Comparison of ENCODE assay signal across 8 mouse cellular contexts in the genomic region with DNA sequence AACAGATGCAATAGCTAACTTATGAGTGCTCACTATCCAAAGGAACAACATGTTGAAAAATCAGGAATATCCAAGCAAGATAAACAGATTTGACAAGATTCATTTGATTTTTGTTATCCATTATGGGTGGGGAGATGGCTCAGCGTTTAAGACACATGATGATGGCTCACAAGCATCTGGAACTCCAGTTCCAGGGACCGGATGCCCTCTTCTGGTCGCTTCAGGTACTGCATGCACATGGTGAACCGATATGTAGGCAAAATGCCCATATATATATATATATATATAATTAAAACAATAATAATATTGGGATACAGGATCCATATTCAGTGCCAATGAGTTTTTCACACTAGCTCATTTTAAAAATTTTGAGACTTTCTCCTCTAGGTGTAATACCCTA. TPM values are rescaled to one million over a fixed set of nuclear protein-coding genes. Genes with fewer than 3 reads are reported as not detected.
DNase-seq lines count a peak whose midpoint lies in the region; ATAC-seq and TF ChIP-seq lines count a peak whose summit lies in the region.

No protein-coding gene starts in this region.

- 12% methylated on average over 4 of the region's 4 CpGs for WGBS in intestine, embryonic 14.5 days
- 15% methylated on average over 4 of the region's 4 CpGs for WGBS in intestine, embryonic 15.5 days

- no peak for ATAC-seq in intestine, embryonic 14.5 days (replicated peaks; ENCODE audit: low FRiP score, low TSS enrichment, low read depth)
- ATAC-seq in intestine, embryonic 15.5 days: no peak
- ATAC-seq in megakaryocyte-erythroid progenitor cell, adult 5-6 weeks (replicated peaks; ENCODE audit: low FRiP score, low TSS enrichment, poor library complexity, severe bottlenecking): no peak

- H3K4me2 ChIP-seq in intestine, embryonic 14.5 days (ENCODE audit: low read length): no peak overlapping the region
- H3K4me2 ChIP-seq in intestine, embryonic 15.5 days (replicated peaks): no peak overlapping the region

- H3K79me2 ChIP-seq in MEL (ENCODE audit: control insufficient read depth, insufficient read depth, low read length, poor library complexity): no peaks in the 10 kb centered on the region

- H3K9me3 ChIP-seq in intestine, embryonic 14.5 days (ENCODE audit: control insufficient read depth, low read length): no peaks in the 10 kb centered on the region
- no peaks in the 10 kb centered on the region for H3K9me3 ChIP-seq in intestine, embryonic 15.5 days
- no peaks in the 10 kb centered on the region for H3K9me3 ChIP-seq in MEL (replicated peaks; ENCODE audit: insufficient read depth, low read length)

- H3K4me3 ChIP-seq in intestine, embryonic 14.5 days (ENCODE audit: low read depth, low read length): no peak overlapping the region
- no peak overlapping the region for H3K4me3 ChIP-seq in intestine, embryonic 15.5 days (replicated peaks)
- H3K4me3 ChIP-seq in MEL (ENCODE audit: control insufficient read depth in 1 of 2, insufficient read depth in 1 of 2, low read depth in 2 of 2, low read length in 2 of 2): no peak overlapping the region

- H3K27ac ChIP-seq in intestine, embryonic 14.5 days (ENCODE audit: low read depth): no peak overlapping the region
- H3K27ac ChIP-seq in intestine, embryonic 15.5 days: no peak overlapping the region
- no peak overlapping the region for H3K27ac ChIP-seq in MEL (ENCODE audit: control insufficient read depth, low read depth, low read length)

- no peak overlapping the region for H3K9ac ChIP-seq in intestine, embryonic 14.5 days (ENCODE audit: low read length)
- H3K9ac ChIP-seq in intestine, embryonic 15.5 days: no peak overlapping the region
- H3K9ac ChIP-seq in MEL (ENCODE audit: control insufficient read depth, low read depth, low read length, poor library complexity, severe bottlenecking): no peak overlapping the region

- H3K27me3 ChIP-seq in intestine, embryonic 14.5 days (replicated peaks; ENCODE audit: control insufficient read depth, insufficient read depth, low read length): peaks cover 8% of the 10 kb centered on the region; the same call in 1 of the 2 replicates
- no peaks in the 10 kb centered on the region for H3K27me3 ChIP-seq in intestine, embryonic 15.5 days (replicated peaks)
- no peaks in the 10 kb centered on the region for H3K27me3 ChIP-seq in MEL (ENCODE audit: control insufficient read depth in 1 of 2, insufficient read depth in 2 of 2, low read length in 2 of 2)

- TF ChIP-seq CTCF in MEL (IDR thresholded peaks at IDR 0.05 in 2 of 3, conservative IDR thresholded peaks at IDR 0.05 in 1 of 3; ENCODE audit: control insufficient read depth in 1 of 3, insufficient read depth in 1 of 3, low read depth in 2 of 3, low read length in 3 of 3, poor library complexity in 1 of 3, severe bottlenecking in 1 of 3): peak; percentile 45 to 73 (median 70)

- TF ChIP-seq RAD21 in MEL (IDR thresholded peaks at IDR 0.05; ENCODE audit: low read depth, low read length): no peak; the same call in 1 of the 2 replicates

- no peak for TF ChIP-seq POLR2A in MEL (IDR thresholded peaks at IDR 0.05; ENCODE audit: control insufficient read depth in 1 of 2, insufficient read depth in 1 of 2, low read depth in 1 of 2, low read length in 2 of 2, poor library complexity in 1 of 2)

- peak; percentile 87 for DNase-seq in intestine, embryonic 14.5 days (ENCODE audit: low spot score)
- peak; percentile 81 to 83 for DNase-seq in B cell, adult 2 months
- peak; percentile 82 for DNase-seq in MEL (ENCODE audit: low read depth, low spot score)
- peak; percentile 37 for DNase-seq in cerebellum, adult 9-10 months
- DNase-seq in kidney, postnatal 36 days: peak; percentile 25 to 80
- DNase-seq in right cerebral cortex, postnatal 14 days: peak; percentile 74

- H3K4me1 ChIP-seq in intestine, embryonic 14.5 days (replicated peaks; ENCODE audit: control insufficient read depth, insufficient read depth, low read length): no peaks in the 10 kb centered on the region
- H3K4me1 ChIP-seq in intestine, embryonic 15.5 days (replicated peaks): no peaks in the 10 kb centered on the region
- peaks cover 0 to 9% of the 10 kb centered on the region in 2 experiments; a peak in 2 of 4 replicates for H3K4me1 ChIP-seq in MEL (ENCODE audit: control insufficient read depth in 1 of 2, insufficient read depth in 2 of 2, low read length in 2 of 2)

- TF ChIP-seq EP300 in MEL (IDR thresholded peaks at IDR 0.05; ENCODE audit: low read depth in 1 of 2, low read length in 2 of 2): no peak

- H3K36me3 ChIP-seq in intestine, embryonic 14.5 days (ENCODE audit: control insufficient read depth, insufficient read depth, low read length): no peaks in the 10 kb centered on the region
- H3K36me3 ChIP-seq in intestine, embryonic 15.5 days: no peaks in the 10 kb centered on the region
- H3K36me3 ChIP-seq in MEL (ENCODE audit: control insufficient read depth in 1 of 2, insufficient read depth in 2 of 2, low read length in 2 of 2): no peaks in the 10 kb centered on the region; a peak in 2 of 4 replicates

TF ChIP-seq in MEL, 35 proteins besides CTCF, POLR2A, EP300 and RAD21:
- 0 out of 2 replicates have a peak, but pooled peaks have one; percentile 35 for TF ChIP-seq MYC (IDR thresholded peaks at IDR 0.05; ENCODE audit: low read depth, low read length)
- no peak for TF ChIP-seq CHD1 (IDR thresholded peaks at IDR 0.05; ENCODE audit: low read depth, low read length)
- no peak for TF ChIP-seq TBP (IDR thresholded peaks at IDR 0.05; ENCODE audit: low read depth, low read length)
- TF ChIP-seq ZNF384 (IDR thresholded peaks at IDR 0.05; ENCODE audit: low read depth, low read length): no peak

RNA-seq across cellular contexts. Expression of a gene that starts 5.7 kb away (rescaled TPM):
- polyA plus RNA-seq in intestine, embryonic 14.5 days (2014; fragmentation: Nextera tagmentation; extraction: Ambion mirVana): 3.5 and 4.4 TPM in 2 replicates
- 1.9 and 2.2 TPM in 2 replicates for polyA plus RNA-seq in intestine, embryonic 15.5 days (2015; fragmentation: Nextera tagmentation; extraction: Ambion mirVana)
- total RNA-seq in MEL (2012; rRNA removed): 10.9 and 12.3 TPM in 2 replicates
- 1 to 10 TPM in 1 of 2 experiments, not detected in 1; 9.7 TPM for polyA plus RNA-seq in MEL (2012; ENCODE audit: insufficient read depth in 1 of 2, insufficient read length in 2 of 2, low read depth in 1 of 2, low replicate concordance in 2 of 2, missing spikeins in 1 of 2)
- total RNA-seq in megakaryocyte-erythroid progenitor cell, adult 5-6 weeks (2014; fragmentation: Nextera tagmentation): 6.0 and 7.5 TPM in 2 replicates
- total RNA-seq in megakaryocyte-erythroid progenitor cell, adult 5-6 weeks (2017): 2.0 and 4.3 TPM in 2 replicates

Comparison
In these comparisons a context has a peak if more than half of its experiments do, and no peak if none do; other contexts are left out.
1. DNase-seq: peak in every context shown above with its lines; median percentile 87 in intestine, embryonic 14.5 days; 82 in B cell, adult 2 months; 82 in MEL; 74 in right cerebral cortex, postnatal 14 days; 52 in kidney, postnatal 36 days; 37 in cerebellum, adult 9-10 months.